Mouse (Mus musculus) liver, adult (tissue): Measurements from ENCODE around the gene Smad3.

Experiments used
- GATA4 ChIP-seq: IDR thresholded peaks from 2 replicates; pipeline ENCODE4 v1.6.1; 2014; ENCODE audit warnings: mild to moderate bottlenecking, low read length; ENCODE audit not compliant: insufficient replicate concordance

The Smad3 gene

GRCm38 (mm10) chr9:63677621-63678020, 80.2 kb downstream of the Smad3 start:
- no peak for TF ChIP-seq GATA4

GRCm38 (mm10) chr9:63674613-63675012, 83.2 kb downstream of the Smad3 start:
- TF ChIP-seq GATA4: no peak; the same call in 1 of the 2 replicates

GRCm38 (mm10) chr9:63673494-63673805, 84.3 kb downstream of the Smad3 start:
- TF ChIP-seq GATA4: no peak

- peak; percentile 5; the same call in 1 of the 2 replicates for TF ChIP-seq GATA4
These were observed 84.8 kb downstream of the Smad3 start for GRCm38 (mm10) chr9:63672797-63673493.

- no peak for TF ChIP-seq GATA4
These were observed 88.0 kb downstream of the Smad3 start for GRCm38 (mm10) chr9:63669816-63670215.

GRCm38 (mm10) chr9:63668621-63669020, 89.2 kb downstream of the Smad3 start:
- no peak for TF ChIP-seq GATA4

- no peak for TF ChIP-seq GATA4
These were observed 90.4 kb downstream of the Smad3 start for GRCm38 (mm10) chr9:63667373-63667724.

- no peak for TF ChIP-seq GATA4
These were observed 91.0 kb downstream of the Smad3 start for GRCm38 (mm10) chr9:63666612-63667372.

- no peak for TF ChIP-seq GATA4
These were observed 92.8 kb downstream of the Smad3 start for GRCm38 (mm10) chr9:63664792-63665646.

GRCm38 (mm10) chr9:63664300-63664745, 93.5 kb downstream of the Smad3 start:
- no peak for TF ChIP-seq GATA4

GRCm38 (mm10) chr9:63663222-63663621, 94.6 kb downstream of the Smad3 start:
- TF ChIP-seq GATA4: no peak

GRCm38 (mm10) chr9:63662759-63663158, 95.0 kb downstream of the Smad3 start:
- no peak for TF ChIP-seq GATA4

GRCm38 (mm10) chr9:63660691-63661090, 97.1 kb downstream of the Smad3 start:
- no peak for TF ChIP-seq GATA4

GRCm38 (mm10) chr9:63660061-63660460, 97.7 kb downstream of the Smad3 start:
- TF ChIP-seq GATA4: no peak

GRCm38 (mm10) chr9:63658970-63659371, 98.8 kb downstream of the Smad3 start:
- no peak for TF ChIP-seq GATA4

GRCm38 (mm10) chr9:63658436-63658835, 99.4 kb downstream of the Smad3 start:
- TF ChIP-seq GATA4: no peak

GRCm38 (mm10) chr9:63657167-63657566, 100.6 kb downstream of the Smad3 start:
- peak; percentile 69; the same call in 1 of the 2 replicates for TF ChIP-seq GATA4
